Mouse (Mus musculus) small intestine, adult 2 months (tissue): ENCODE measurements around the gene Clk3. TPM values are rescaled to one million over a fixed set of nuclear protein-coding genes. Genes with fewer than 3 reads are reported as not detected.

Experiments used
- H3K27ac ChIP-seq: fragments of 200-500 bp; 2 replicates; pipeline ENCODE4 v1.5.1; 2012; ENCODE audit warnings: low read depth, low read length, control low read depth, inconsistent platforms; ENCODE audit not compliant: insufficient read depth
- H3K27me3 ChIP-seq: fragments of 200-500 bp; 2 replicates; pipeline ENCODE4 v1.6.1; 2012; ENCODE audit warnings: mild to moderate bottlenecking, moderate library complexity, low read length, inconsistent platforms; ENCODE audit not compliant: control insufficient read depth, insufficient read depth
- H3K36me3 ChIP-seq: fragments of 200-500 bp; 2 replicates; pipeline ENCODE4 v1.6.1; 2012; ENCODE audit warnings: mild to moderate bottlenecking, low read length, control low read depth, inconsistent platforms; ENCODE audit not compliant: control insufficient read depth, insufficient read depth
- H3K4me1 ChIP-seq: fragments of 200-500 bp; 2 replicates; pipeline ENCODE4 v1.6.1; 2012; ENCODE audit warnings: low read length, inconsistent platforms, mixed read lengths; ENCODE audit not compliant: control insufficient read depth, insufficient read depth, insufficient read length
- H3K4me3 ChIP-seq: fragments of 200-500 bp; 2 replicates; pipeline ENCODE4 v1.5.1; 2012; ENCODE audit warnings: low read depth, mild to moderate bottlenecking, control low read depth, inconsistent platforms, low read length, moderate library complexity
- CTCF ChIP-seq: fragments of 200-500 bp; IDR thresholded peaks from 2 replicates; pipeline ENCODE4 v1.5.1; 2012; ENCODE audit warnings: low read depth, mild to moderate bottlenecking, control low read depth, inconsistent platforms, low read length, moderate library complexity, mixed read lengths; ENCODE audit not compliant: insufficient replicate concordance, insufficient read length; ENCODE audit errors: extremely low read depth
- POLR2A ChIP-seq: fragments of 200-500 bp; IDR thresholded peaks from 2 replicates; pipeline ENCODE4 v1.6.1; 2012; ENCODE audit warnings: low read depth, mild to moderate bottlenecking, control low read depth, inconsistent platforms, low read length, moderate library complexity
- WGBS: fragments of 180-500 bp; shearing (Covaris S2); methylation state at CpG from one replicate; pipeline ENCODE4 v1.1.7; 2018; 5-methylcytosine and 5-hydroxymethylcytosine counted together
- polyA plus RNA-seq: library from polyadenylated mRNA; depleted of rRNA; stranded (reverse); fragments of >200 nt; gene quantifications from 2 replicates; pipeline ENCODE4 v1.2.3, GENCODE M21; 2012; rRNA removed

Clk3 gene
- 30.7 and 66.1 TPM in 2 replicates for polyA plus RNA-seq

- H3K27ac ChIP-seq = peak within 1 kb of the TSS; percentile 97
- H3K4me1 ChIP-seq = peaks cover 19% of the 10 kb centered on the region
- no peaks in the 10 kb centered on the region for H3K27me3 ChIP-seq
- peak within 1 kb of the TSS; percentile 88 for H3K4me3 ChIP-seq
- no peak for TF ChIP-seq CTCF
- TF ChIP-seq POLR2A = no peak; the same call in 1 of the 2 replicates
- WGBS = under 1% methylated on average over 93 of the region's 93 CpGs
- peaks cover 11% of the 10 kb centered on the region for H3K36me3 ChIP-seq
Measured at GRCm38 (mm10) chr9:57765364-57766351, at the start of gene Clk3. Clk3 (minus strand) TSS chr9:57765860.

DNA sequence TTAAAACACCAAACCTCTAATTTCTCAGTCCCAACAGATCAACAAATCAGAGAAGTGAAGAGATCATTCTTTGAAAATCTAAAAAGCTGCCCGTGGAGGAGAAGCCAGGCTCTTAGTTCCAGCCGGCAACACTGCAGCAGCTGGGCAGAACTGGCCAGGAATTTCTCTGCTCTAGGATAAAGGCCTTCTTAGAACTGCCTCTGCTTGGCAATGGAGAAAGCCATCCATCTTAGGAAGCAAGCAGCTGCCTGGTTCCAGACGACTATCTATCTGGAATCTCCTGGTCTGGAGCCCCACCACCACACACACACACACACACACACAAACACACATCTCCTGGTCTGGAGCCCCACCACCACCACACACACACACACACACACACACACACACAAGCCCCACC, 49.2 kb upstream of the Clk3 start:
- Histone ChIP-seq H3K27me3 (no peaks in the 10 kb centered on the region), H3K4me3 (no peak overlapping the region), H3K36me3 (peaks cover 4% of the 10 kb centered on the region; the same call in 1 of the 2 replicates), H3K27ac (no peak overlapping the region), H3K4me1 (no peaks in the 10 kb centered on the region; the same call in 1 of the 2 replicates)
- no peak for TF ChIP-seq POLR2A
- TF ChIP-seq CTCF = no peak
- 64% methylated on average over 3 of the region's 3 CpGs for WGBS

GRCm38 (mm10) chr9:57814014-57814413, 48.4 kb upstream of the Clk3 start:
- no peak for TF ChIP-seq CTCF
- no peak for TF ChIP-seq POLR2A
- no peak overlapping the region for H3K4me3 ChIP-seq
- H3K27ac ChIP-seq = no peak overlapping the region
- H3K36me3 ChIP-seq = peaks cover 9% of the 10 kb centered on the region; the same call in 1 of the 2 replicates
- H3K27me3 ChIP-seq = no peaks in the 10 kb centered on the region
- no peaks in the 10 kb centered on the region; the same call in 1 of the 2 replicates for H3K4me1 ChIP-seq
- 77% methylated on average over 1 of the region's 1 CpGs for WGBS

GRCm38 (mm10) chr9:57811793-57812733, 46.4 kb upstream of the Clk3 start:
- Histone ChIP-seq H3K36me3 (peaks cover 11% of the 10 kb centered on the region), H3K4me3 (no peak overlapping the region), H3K27ac (no peak overlapping the region), H3K27me3 (no peaks in the 10 kb centered on the region), H3K4me1 (no peaks in the 10 kb centered on the region)
- 86% methylated on average over 8 of the region's 8 CpGs for WGBS
- no peak for TF ChIP-seq CTCF
- TF ChIP-seq POLR2A = no peak

DNA sequence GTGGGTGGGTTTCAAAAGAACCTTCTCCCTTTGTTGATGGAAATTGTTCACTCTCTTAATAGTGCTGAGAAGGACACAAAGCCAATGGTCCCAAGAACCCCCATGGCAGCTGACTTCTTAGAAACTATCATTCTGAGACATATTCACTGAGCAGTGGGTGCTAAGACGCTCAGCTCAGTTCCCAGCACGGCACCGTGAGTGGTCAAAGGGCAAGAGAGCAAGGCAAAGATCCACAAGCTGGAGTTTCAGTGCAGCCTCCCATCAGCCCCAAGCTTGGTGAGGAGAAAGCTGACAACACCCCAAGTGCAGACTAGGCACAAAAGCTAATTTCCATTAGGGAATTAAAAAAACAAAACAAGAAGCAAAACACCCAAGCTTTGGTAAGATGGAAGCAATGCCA, 45.0 kb upstream of the Clk3 start:
- no peaks in the 10 kb centered on the region for H3K4me1 ChIP-seq
- TF ChIP-seq POLR2A = no peak
- TF ChIP-seq CTCF = no peak

GRCm38 (mm10) chr9:57808771-57809310, 43.2 kb upstream of the Clk3 start:
- Histone ChIP-seq H3K4me3 (no peak overlapping the region), H3K4me1 (no peaks in the 10 kb centered on the region), H3K27ac (no peak overlapping the region), H3K36me3 (peaks cover 12% of the 10 kb centered on the region), H3K27me3 (no peaks in the 10 kb centered on the region)
- WGBS = 81% methylated on average over 5 of the region's 5 CpGs
- TF ChIP-seq POLR2A (no peak), CTCF (no peak)

More for the DNA sequence above, 45.0 kb upstream of the Clk3 start:
- H3K36me3 ChIP-seq = peaks cover 11% of the 10 kb centered on the region
- no peak overlapping the region for H3K27ac ChIP-seq
- H3K27me3 ChIP-seq = no peaks in the 10 kb centered on the region
- WGBS = 53% methylated on average over 3 of the region's 3 CpGs
- H3K4me3 ChIP-seq = no peak overlapping the region
